Mouse (Mus musculus) C2C12 (cell line): ENCODE measurements around the gene Prcc.

Source experiments
- CEBPB ChIP-seq: IDR thresholded peaks from one replicate; pipeline ENCODE4 v1.6.1; 2011; ENCODE audit warnings: low read depth, mild to moderate bottlenecking, control low read depth, moderate library complexity
- CTCF ChIP-seq: IDR thresholded peaks from one replicate; pipeline ENCODE4 v1.5.1; 2011; ENCODE audit not compliant: control insufficient read depth, insufficient read depth, insufficient read length
- MAX ChIP-seq: IDR thresholded peaks from one replicate; pipeline ENCODE4 v1.6.1; 2011; ENCODE audit warnings: mild to moderate bottlenecking, control low read depth
- MYOD1 ChIP-seq: IDR thresholded peaks from one replicate; pipeline ENCODE4 v1.6.1; 2011; ENCODE audit warnings: low read depth; ENCODE audit not compliant: control insufficient read depth, insufficient read length
- MYOG ChIP-seq: IDR thresholded peaks from one replicate; pipeline ENCODE4 v1.6.1; 2011; ENCODE audit not compliant: control insufficient read depth, insufficient read length; ENCODE audit errors: extremely low read depth
- USF1 ChIP-seq: IDR thresholded peaks from one replicate; pipeline ENCODE4 v1.6.1; 2011; ENCODE audit warnings: low read depth, mild to moderate bottlenecking, control low read depth, moderate library complexity

DNA sequence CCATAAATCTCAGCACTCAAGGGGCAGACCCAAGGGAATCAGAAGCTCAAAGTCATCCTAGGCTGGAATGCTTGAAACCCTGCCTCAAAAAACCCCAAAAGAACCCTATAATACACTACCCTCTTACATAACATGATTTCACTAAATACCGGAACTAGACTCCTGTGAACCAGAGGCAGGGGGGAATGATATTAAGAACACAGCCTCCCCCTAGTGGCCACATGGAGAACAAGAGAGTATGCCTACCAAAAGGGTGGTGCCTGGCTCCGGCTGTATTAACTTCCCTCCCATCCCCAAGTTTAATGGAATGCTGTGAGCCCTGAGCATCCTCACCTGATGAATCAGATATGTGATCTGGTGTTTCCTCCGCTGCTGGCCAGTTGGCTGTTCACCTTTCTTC is 25.6 kb downstream of the Prcc start:
- TF ChIP-seq MAX (no peak), CTCF (peak; percentile 45), USF1 (no peak), MYOG (no peak), MYOD1 (no peak), CEBPB (no peak)
